Mouse (Mus musculus): ENCODE measurements at regions not wholly inside any gene's neighbourhood (a gene's known extent, or its start where the extent isn't known, plus 50 kb on each side); places are given as distances from the start of the nearest gene placed in this dataset.

GRCm38 (mm10) chr13:72837016-72837415 lies 208.4 kb downstream of the Irx2 start:
- Histone ChIP-seq H3K4me3 (ENCODE audit: low read depth, low read length) (no peak overlapping the region), H3K27ac (ENCODE audit: low read depth, low read length) (no peak overlapping the region), H3K9ac (ENCODE audit: low read length) (no peak overlapping the region), H3K27me3 (ENCODE audit: control insufficient read depth, insufficient read depth, low read length) (no peaks in the 10 kb centered on the region), H3K36me3 (ENCODE audit: control insufficient read depth, insufficient read depth, low read length) (no peaks in the 10 kb centered on the region), H3K4me1 (replicated peaks; ENCODE audit: control insufficient read depth, insufficient read depth, low read length) (no peaks in the 10 kb centered on the region; the same call in 1 of the 2 replicates), H3K4me2 (ENCODE audit: low read depth, low read length, severe bottlenecking) (no peak overlapping the region), H3K9me3 (ENCODE audit: control insufficient read depth, low read length) (no peaks in the 10 kb centered on the region)
- WGBS, result 66% methylated on average over 9 of the region's 9 CpGs
- ATAC-seq (replicated peaks; ENCODE audit: low FRiP score), result no peak
- no peak for DNase-seq (ENCODE audit: low spot score)

GRCm38 (mm10) chr13:72848097-72848496 lies 219.5 kb downstream of the Irx2 start:
- no peak for DNase-seq (ENCODE audit: low spot score)
- Histone ChIP-seq H3K9ac (ENCODE audit: low read length) (no peak overlapping the region), H3K27ac (ENCODE audit: low read depth, low read length) (no peak overlapping the region), H3K36me3 (ENCODE audit: control insufficient read depth, insufficient read depth, low read length) (no peaks in the 10 kb centered on the region), H3K4me2 (ENCODE audit: low read depth, low read length, severe bottlenecking) (no peak overlapping the region), H3K27me3 (ENCODE audit: control insufficient read depth, insufficient read depth, low read length) (no peaks in the 10 kb centered on the region), H3K4me3 (ENCODE audit: low read depth, low read length) (no peak overlapping the region), H3K9me3 (ENCODE audit: control insufficient read depth, low read length) (no peaks in the 10 kb centered on the region), H3K4me1 (replicated peaks; ENCODE audit: control insufficient read depth, insufficient read depth, low read length) (no peaks in the 10 kb centered on the region)
- 68% methylated on average over 4 of the region's 4 CpGs for WGBS
- no peak for ATAC-seq (replicated peaks; ENCODE audit: low FRiP score)

- Histone ChIP-seq H3K4me1 (replicated peaks; ENCODE audit: control insufficient read depth, insufficient read depth, low read length) (no peaks in the 10 kb centered on the region), H3K9ac (ENCODE audit: low read length) (no peak overlapping the region), H3K4me3 (ENCODE audit: low read depth, low read length) (no peak overlapping the region), H3K9me3 (ENCODE audit: control insufficient read depth, low read length) (no peaks in the 10 kb centered on the region), H3K4me2 (ENCODE audit: low read depth, low read length, severe bottlenecking) (no peak overlapping the region), H3K27me3 (ENCODE audit: control insufficient read depth, insufficient read depth, low read length) (no peaks in the 10 kb centered on the region), H3K27ac (ENCODE audit: low read depth, low read length) (no peak overlapping the region), H3K36me3 (ENCODE audit: control insufficient read depth, insufficient read depth, low read length) (no peaks in the 10 kb centered on the region)
- 64% methylated on average over 11 of the region's 11 CpGs for WGBS
- DNase-seq (ENCODE audit: low spot score) (no peak), ATAC-seq (replicated peaks; ENCODE audit: low FRiP score) (no peak)
Observed at GRCm38 (mm10) chr13:72849841-72850240, 221.2 kb downstream of the Irx2 start.

DNA sequence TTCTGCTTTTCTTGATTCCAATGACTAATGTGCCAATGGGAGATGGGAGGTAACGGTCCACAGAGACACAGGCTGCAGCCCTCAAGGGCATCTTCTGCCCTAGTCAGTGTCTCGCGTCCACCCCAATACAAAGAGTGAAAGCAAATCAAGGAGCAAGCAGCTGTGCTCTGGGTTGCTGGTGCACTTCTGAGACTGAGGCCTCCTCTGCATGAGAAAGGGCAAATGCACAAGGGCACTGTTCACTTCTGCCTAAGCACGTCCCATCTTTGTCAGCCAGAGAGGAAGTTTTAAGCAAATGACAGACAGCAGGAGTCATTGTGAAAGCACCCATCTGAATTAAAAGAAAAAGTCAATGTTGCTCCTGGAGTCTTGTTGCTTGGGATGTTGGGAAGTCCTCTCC lies 224.3 kb downstream of the Irx2 start:
- no peaks in the 10 kb centered on the region for H3K27me3 ChIP-seq (ENCODE audit: control insufficient read depth, insufficient read depth, low read length)
- H3K36me3 ChIP-seq (ENCODE audit: control insufficient read depth, insufficient read depth, low read length), result no peaks in the 10 kb centered on the region
- ATAC-seq (replicated peaks; ENCODE audit: low FRiP score) (no peak), DNase-seq (ENCODE audit: low spot score) (no peak)
- no peak overlapping the region for H3K27ac ChIP-seq (ENCODE audit: low read depth, low read length)
- H3K9ac ChIP-seq (ENCODE audit: low read length), result no peak overlapping the region
- no peak overlapping the region for H3K4me3 ChIP-seq (ENCODE audit: low read depth, low read length)
- no peak overlapping the region for H3K4me2 ChIP-seq (ENCODE audit: low read depth, low read length, severe bottlenecking)
- WGBS, result 63% methylated on average over 4 of the region's 4 CpGs
- H3K9me3 ChIP-seq (ENCODE audit: control insufficient read depth, low read length), result no peaks in the 10 kb centered on the region
- H3K4me1 ChIP-seq (replicated peaks; ENCODE audit: control insufficient read depth, insufficient read depth, low read length), result no peaks in the 10 kb centered on the region

GRCm38 (mm10) chr13:72875921-72876320 lies 247.3 kb downstream of the Irx2 start:
- Histone ChIP-seq H3K4me2 (ENCODE audit: low read depth, low read length, severe bottlenecking) (no peak overlapping the region), H3K4me1 (replicated peaks; ENCODE audit: control insufficient read depth, insufficient read depth, low read length) (no peaks in the 10 kb centered on the region), H3K36me3 (ENCODE audit: control insufficient read depth, insufficient read depth, low read length) (no peaks in the 10 kb centered on the region), H3K9ac (ENCODE audit: low read length) (no peak overlapping the region), H3K4me3 (ENCODE audit: low read depth, low read length) (no peak overlapping the region), H3K27me3 (ENCODE audit: control insufficient read depth, insufficient read depth, low read length) (no peaks in the 10 kb centered on the region), H3K9me3 (ENCODE audit: control insufficient read depth, low read length) (no peaks in the 10 kb centered on the region), H3K27ac (ENCODE audit: low read depth, low read length) (no peak overlapping the region)
- no peak for ATAC-seq (replicated peaks; ENCODE audit: low FRiP score)
- DNase-seq (ENCODE audit: low spot score), result no peak

DNA sequence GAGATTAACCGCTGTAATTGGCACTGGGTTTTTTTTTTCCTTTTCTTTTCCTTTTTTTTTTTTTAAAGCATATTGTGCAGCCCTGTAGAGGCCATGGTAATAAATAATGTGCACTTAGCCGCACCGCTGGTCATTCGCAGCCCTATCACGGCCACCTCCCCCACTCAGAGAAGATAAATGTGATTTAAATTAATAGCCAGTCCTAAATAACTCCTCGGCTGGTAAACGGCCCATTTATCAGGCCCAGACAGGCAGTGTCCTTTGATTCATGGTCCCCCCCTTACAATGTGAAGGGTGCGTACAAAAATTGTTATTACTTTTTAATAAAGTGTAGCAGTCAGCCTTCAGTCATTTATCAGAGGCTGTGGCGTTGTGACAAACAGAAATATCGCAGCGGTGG lies 266.4 kb downstream of the Irx2 start:
- H3K9me3 ChIP-seq (ENCODE audit: control insufficient read depth, low read length), result no peaks in the 10 kb centered on the region

DNA sequence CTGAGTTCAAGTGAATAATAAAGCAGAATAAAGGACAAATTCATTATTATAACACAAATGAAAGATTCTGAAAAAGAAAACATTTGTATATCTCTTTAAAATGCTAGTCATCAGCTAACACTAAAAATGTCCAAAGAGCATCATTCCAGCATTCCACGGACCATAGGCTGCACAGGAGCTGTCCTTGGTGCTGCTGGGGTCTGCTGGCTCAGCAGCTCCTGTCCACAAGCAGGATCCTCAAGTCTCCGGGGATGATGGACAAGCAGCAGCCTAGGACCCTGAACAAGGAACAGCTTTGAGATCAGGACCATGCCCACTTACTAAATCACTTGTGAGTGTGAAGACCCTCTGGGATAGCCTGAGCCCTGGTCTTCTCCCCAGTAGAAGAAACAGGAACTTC lies 274.0 kb downstream of the Irx2 start:
- no peaks in the 10 kb centered on the region for H3K4me1 ChIP-seq (replicated peaks; ENCODE audit: control insufficient read depth, insufficient read depth, low read length)
- H3K9me3 ChIP-seq (ENCODE audit: control insufficient read depth, low read length), result no peaks in the 10 kb centered on the region
- H3K27ac ChIP-seq (ENCODE audit: low read depth, low read length), result no peak overlapping the region
- no peak overlapping the region for H3K4me3 ChIP-seq (ENCODE audit: low read depth, low read length)
- H3K36me3 ChIP-seq (ENCODE audit: control insufficient read depth, insufficient read depth, low read length), result no peaks in the 10 kb centered on the region
- no peak overlapping the region for H3K9ac ChIP-seq (ENCODE audit: low read length)
- H3K27me3 ChIP-seq (ENCODE audit: control insufficient read depth, insufficient read depth, low read length), result no peaks in the 10 kb centered on the region
- DNase-seq (ENCODE audit: low spot score) (peak; percentile 70), ATAC-seq (replicated peaks; ENCODE audit: low FRiP score) (no peak)
- H3K4me2 ChIP-seq (ENCODE audit: low read depth, low read length, severe bottlenecking), result no peak overlapping the region
- WGBS, result 47% methylated on average over 2 of the region's 2 CpGs

More for the DNA sequence above, 266.4 kb downstream of the Irx2 start:
- Histone ChIP-seq H3K27ac (ENCODE audit: low read depth, low read length) (no peak overlapping the region), H3K9ac (ENCODE audit: low read length) (no peak overlapping the region), H3K36me3 (ENCODE audit: control insufficient read depth, insufficient read depth, low read length) (no peaks in the 10 kb centered on the region), H3K4me2 (ENCODE audit: low read depth, low read length, severe bottlenecking) (no peak overlapping the region), H3K4me1 (replicated peaks; ENCODE audit: control insufficient read depth, insufficient read depth, low read length) (no peaks in the 10 kb centered on the region), H3K4me3 (ENCODE audit: low read depth, low read length) (no peak overlapping the region), H3K27me3 (ENCODE audit: control insufficient read depth, insufficient read depth, low read length) (no peaks in the 10 kb centered on the region)
- DNase-seq (ENCODE audit: low spot score) (no peak), ATAC-seq (replicated peaks; ENCODE audit: low FRiP score) (no peak)
- WGBS, result 76% methylated on average over 11 of the region's 11 CpGs

DNA sequence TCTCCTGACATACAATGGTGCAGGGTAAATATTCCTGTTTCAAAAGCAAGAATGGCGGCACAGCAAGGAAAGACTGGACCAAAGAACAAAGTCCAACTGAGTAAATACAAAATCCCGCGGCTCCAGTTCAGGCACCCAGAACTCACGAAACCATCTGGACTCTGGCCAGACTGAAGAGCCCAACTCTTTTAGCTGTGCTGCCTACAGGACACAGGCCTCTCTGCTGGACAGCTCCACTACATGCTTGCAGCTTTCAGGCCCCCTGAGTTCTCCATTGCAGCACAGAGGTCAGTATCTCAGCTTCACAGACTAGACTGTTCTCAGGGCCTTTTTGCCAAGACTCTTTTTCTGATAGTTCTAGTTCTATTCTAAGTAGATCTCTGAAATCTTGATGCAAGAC lies 290.3 kb downstream of the Irx2 start:
- ATAC-seq (replicated peaks; ENCODE audit: low FRiP score) (no peak), DNase-seq (ENCODE audit: low spot score) (peak; percentile 7)
- H3K9me3 ChIP-seq (ENCODE audit: control insufficient read depth, low read length), result no peaks in the 10 kb centered on the region
- no peak overlapping the region for H3K4me3 ChIP-seq (ENCODE audit: low read depth, low read length)
- 95% methylated on average over 4 of the region's 4 CpGs for WGBS
- H3K4me2 ChIP-seq (ENCODE audit: low read depth, low read length, severe bottlenecking), result no peak overlapping the region
- H3K36me3 ChIP-seq (ENCODE audit: control insufficient read depth, insufficient read depth, low read length), result no peaks in the 10 kb centered on the region
- H3K27me3 ChIP-seq (ENCODE audit: control insufficient read depth, insufficient read depth, low read length), result no peaks in the 10 kb centered on the region
- no peaks in the 10 kb centered on the region for H3K4me1 ChIP-seq (replicated peaks; ENCODE audit: control insufficient read depth, insufficient read depth, low read length)
- H3K9ac ChIP-seq (ENCODE audit: low read length), result no peak overlapping the region
- H3K27ac ChIP-seq (ENCODE audit: low read depth, low read length), result no peak overlapping the region

DNA sequence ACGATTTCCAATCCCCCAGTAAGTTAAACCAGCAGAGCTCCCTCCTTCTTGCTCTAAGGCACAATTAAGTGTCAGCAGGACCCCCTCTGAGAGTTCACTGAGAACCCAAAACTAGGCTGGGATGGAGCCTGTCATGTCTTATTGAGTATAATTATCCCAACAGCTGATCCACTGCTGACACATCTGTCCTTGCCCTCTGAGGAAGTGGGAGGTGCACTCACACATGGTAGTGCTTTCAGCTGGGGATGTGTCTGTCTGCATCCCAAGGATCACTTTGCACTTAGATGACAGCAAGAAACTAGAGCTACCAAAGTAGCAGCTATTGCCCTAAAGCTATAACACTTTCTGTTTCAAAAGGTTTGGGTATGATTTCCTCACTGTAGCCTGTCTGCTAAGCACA lies 291.7 kb downstream of the Irx2 start:
- WGBS, result 41% methylated on average over 1 of the region's 1 CpGs
- Histone ChIP-seq H3K27me3 (ENCODE audit: control insufficient read depth, insufficient read depth, low read length) (no peaks in the 10 kb centered on the region), H3K4me3 (ENCODE audit: low read depth, low read length) (no peak overlapping the region), H3K9ac (ENCODE audit: low read length) (no peak overlapping the region), H3K9me3 (ENCODE audit: control insufficient read depth, low read length) (no peaks in the 10 kb centered on the region), H3K36me3 (ENCODE audit: control insufficient read depth, insufficient read depth, low read length) (no peaks in the 10 kb centered on the region), H3K4me1 (replicated peaks; ENCODE audit: control insufficient read depth, insufficient read depth, low read length) (no peaks in the 10 kb centered on the region), H3K4me2 (ENCODE audit: low read depth, low read length, severe bottlenecking) (no peak overlapping the region), H3K27ac (ENCODE audit: low read depth, low read length) (no peak overlapping the region)
- no peak for ATAC-seq (replicated peaks; ENCODE audit: low FRiP score)
- DNase-seq (ENCODE audit: low spot score), result no peak

All from forebrain, embryonic 11.5 days (tissue).